ENCODE assay signal across 8 mouse cellular contexts in the genomic region with DNA sequence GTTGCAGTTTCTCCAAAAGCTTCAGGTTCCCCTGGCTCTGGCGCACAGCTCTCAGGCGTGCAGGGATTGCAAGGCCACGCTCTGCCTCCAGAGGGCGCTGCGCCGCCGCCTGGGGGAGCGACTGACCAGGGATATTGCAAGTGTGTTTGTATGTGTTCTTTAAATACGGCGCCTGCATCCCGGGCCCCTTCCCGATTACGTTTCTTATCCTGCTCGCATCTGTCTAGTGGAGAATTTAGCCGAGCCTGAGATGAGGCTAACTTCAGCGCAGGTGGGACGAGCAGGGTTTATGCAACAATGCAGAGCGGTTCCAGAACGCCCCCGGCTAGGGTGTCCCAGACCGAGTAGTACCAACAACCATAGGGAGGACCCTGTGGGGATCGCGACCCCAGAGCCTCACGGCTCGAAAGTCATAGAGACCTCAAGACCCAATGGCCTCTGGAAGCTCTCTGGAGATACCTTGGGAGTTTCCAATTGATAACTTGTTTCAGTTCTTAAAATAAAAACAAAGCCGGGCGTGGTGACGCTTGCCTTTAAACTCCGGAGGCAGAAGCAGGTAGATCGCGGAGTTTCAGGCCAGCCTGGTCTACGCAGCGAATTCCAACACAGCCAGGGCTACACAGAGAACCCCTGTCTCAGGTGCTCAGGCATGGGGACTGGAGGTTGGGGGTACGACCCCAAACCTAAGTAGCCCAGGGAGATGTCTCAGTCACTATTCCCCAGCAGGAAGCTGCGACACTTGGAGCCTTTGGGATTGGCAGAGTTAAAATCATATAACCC.
DNase-seq lines count a peak whose midpoint lies in the region; ATAC-seq lines count a peak whose summit lies in the region.

No protein-coding gene starts in this region.

- H3K9me3 ChIP-seq in hindbrain, embryonic 14.5 days (ENCODE audit: control insufficient read depth, low read length), result no peaks in the 10 kb centered on the region

- H3K36me3 ChIP-seq in hindbrain, embryonic 14.5 days (replicated peaks; ENCODE audit: control insufficient read depth, insufficient read depth), result no peaks in the 10 kb centered on the region
- no peaks in the 10 kb centered on the region for H3K36me3 ChIP-seq in macrophage (ENCODE audit: inconsistent target)

- H3K27ac ChIP-seq in hindbrain, embryonic 14.5 days, result no peak overlapping the region
- H3K27ac ChIP-seq in macrophage, result 0 out of 2 replicates have a peak overlapping the region, but pooled peaks have one; percentile 21

- H3K4me2 ChIP-seq in hindbrain, embryonic 14.5 days (replicated peaks), result peak overlapping the region; percentile 97

- H3K4me3 ChIP-seq in hindbrain, embryonic 14.5 days (replicated peaks; ENCODE audit: low read length), result peak overlapping the region; percentile 49
- H3K4me3 ChIP-seq in macrophage (ENCODE audit: inconsistent target), result peak overlapping the region; percentile 77

- no peaks in the 10 kb centered on the region for H3K79me2 ChIP-seq in macrophage (ENCODE audit: inconsistent target)

- H3K4me1 ChIP-seq in hindbrain, embryonic 14.5 days (replicated peaks; ENCODE audit: control insufficient read depth, insufficient read depth, low read length), result no peaks in the 10 kb centered on the region

- under 1% methylated on average over 35 of the region's 35 CpGs for WGBS in hindbrain, embryonic 14.5 days
- 2% methylated on average over 34 of the region's 35 CpGs for WGBS in macrophage (ENCODE audit: missing documents)

- DNase-seq in T-cell, adult 2 months (ENCODE audit: low spot score), result peak; percentile 75
- peak; percentile 94 to 95 for DNase-seq in cerebellum, postnatal 25 days
- DNase-seq in frontal cortex, postnatal 25 days (ENCODE audit: low spot score in 2 of 2), result peak; percentile 76 to 82
- peak; percentile 94 for DNase-seq in hindbrain, embryonic 14.5 days (ENCODE audit: low spot score)
- DNase-seq in left cerebral cortex, adult 18-20 months (ENCODE audit: low spot score in 2 of 2), result peak; percentile 89 to 93
- DNase-seq in right cerebral cortex, adult 18-20 months, result peak; percentile 76
- peak; percentile 90 for DNase-seq in urinary bladder, adult 2 months (ENCODE audit: low spot score)

- peak overlapping the region; percentile 61 for H3K9ac ChIP-seq in hindbrain, embryonic 14.5 days

- H3K27me3 ChIP-seq in hindbrain, embryonic 14.5 days (ENCODE audit: control insufficient read depth, insufficient read depth, low read length), result no peaks in the 10 kb centered on the region

- ATAC-seq in hindbrain, embryonic 14.5 days (ENCODE audit: low FRiP score), result peak; percentile 83
